Mouse (Mus musculus) cerebellum, postnatal 36 days (tissue): ENCODE measurements around the gene Kcnip2.
A peak's percentile ranks its signal among the peaks of the same experiment; 100 is the strongest.
"Not testable (repeated sequence)": the region's sequence is repeated elsewhere in the genome, so short reads cannot be mapped to it uniquely, and the experiment has no call there.

Source experiments
- DNase-seq, 2 experiments: peaks; one replicate each; pipeline ENCODE4 v3.0.0; 2021 to 2022; ENCODE audit warnings: mixed read lengths in 2 of 2

Kcnip2 gene

DNA sequence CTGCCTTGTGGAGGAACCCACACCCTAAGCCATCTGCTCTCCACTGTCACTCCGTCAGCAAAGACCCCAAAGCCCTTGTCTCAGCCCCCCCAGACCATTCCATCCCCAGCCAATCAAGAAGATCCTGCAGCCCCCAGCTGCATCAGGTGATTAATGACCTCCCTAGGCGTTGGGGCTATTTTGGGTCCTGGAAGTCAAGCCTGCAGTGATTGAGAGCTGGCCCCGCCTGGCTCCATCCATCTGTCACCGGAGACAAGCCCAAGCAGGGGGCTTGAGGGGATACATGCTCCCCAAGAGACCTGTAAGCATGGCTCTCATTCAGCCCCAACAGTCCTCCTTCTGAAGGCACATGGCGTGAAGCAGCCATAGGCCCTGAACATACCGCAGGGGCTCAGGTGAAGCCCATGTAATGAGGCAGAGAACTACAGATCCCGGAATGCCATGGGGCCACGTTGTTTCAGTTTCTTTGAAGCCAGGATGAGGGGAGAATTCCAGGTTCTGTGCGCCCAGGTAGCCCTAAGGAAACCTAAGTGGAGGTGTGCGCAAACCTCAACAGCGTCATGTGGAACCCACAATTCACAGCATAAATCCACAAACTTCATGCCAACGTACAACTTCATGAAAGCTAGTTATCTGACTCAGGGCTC is 4.7 kb downstream of the Kcnip2 start:
- DNase-seq: no peak

DNA sequence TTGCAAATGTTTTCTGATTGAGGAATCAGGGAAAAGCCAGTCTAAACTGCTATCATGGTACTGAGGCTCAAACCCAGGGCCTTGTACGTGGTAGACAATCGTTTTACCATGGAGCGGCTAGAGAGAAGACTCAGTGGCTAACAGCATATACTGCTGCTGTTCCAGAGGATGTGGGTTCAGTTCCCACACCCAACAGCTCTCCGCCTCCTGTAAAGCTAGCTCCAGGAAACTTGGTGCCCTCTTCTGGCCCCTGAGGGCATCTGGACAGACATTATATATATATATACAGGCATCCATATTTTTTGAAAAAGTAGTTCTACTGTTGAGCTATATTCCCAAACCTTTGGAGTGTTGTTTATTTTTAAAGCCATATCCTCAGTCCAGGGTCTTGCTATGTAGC is 8.1 kb downstream of the Kcnip2 start:
- DNase-seq: no peak

DNA sequence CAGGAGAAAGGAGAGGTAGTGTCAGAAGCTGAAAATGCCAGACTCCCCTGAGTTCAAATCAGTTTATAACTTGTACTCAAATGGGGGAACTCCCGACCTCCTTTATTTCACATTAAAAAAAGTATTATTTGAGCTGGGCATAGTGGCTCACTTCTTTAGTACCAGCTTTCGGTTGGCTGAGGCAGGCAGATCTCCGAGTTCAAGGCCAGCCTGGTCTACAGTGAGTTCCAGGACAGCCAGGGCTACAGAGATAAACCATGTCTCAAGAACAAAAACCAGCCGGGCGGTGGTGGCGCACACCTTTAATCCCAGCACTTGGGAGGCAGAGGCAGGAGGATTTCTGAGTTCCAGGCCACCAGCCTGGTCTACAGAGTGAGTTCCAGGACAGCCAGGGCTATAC is 10.0 kb downstream of the Kcnip2 start:
- not testable (repeated sequence) for DNase-seq

DNA sequence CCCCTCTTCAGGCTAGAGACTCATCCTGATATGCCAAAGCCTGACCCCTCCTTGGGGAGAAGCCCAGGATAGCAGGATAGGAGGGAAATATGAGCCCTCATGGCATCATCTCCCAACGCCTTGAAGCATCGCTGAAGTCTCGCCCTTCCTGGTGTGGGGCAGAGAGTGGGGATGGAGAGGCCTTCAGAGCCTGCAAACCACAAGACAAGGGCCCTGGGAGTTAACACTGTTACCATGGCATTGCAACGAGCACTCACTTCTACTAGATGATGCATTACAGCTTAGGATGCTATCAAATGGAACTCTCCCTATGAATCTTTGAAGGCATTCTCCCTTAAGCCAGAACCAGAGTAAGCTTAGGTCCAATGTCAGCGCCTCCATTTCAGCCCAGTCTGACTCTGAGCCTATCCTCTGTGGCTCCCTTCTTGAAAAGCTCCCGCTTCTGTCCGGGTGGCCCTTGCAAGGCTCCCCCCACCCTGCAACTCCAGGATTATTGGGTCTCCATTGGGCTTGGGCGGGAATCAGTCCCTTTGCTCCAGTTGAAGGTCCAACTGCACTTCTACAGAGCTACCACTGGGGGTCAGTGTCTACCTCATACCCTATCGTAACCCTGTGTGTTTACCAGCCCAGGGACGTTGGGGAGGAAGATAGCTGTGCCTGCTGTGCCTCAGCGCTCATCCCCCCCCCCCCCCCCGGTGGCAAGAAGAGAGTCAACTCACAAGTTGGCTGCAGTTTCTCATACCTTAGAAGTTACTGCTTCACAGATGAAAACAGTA is 11.1 kb downstream of the Kcnip2 start:
- peak; percentile 30 to 41 for DNase-seq

DNA sequence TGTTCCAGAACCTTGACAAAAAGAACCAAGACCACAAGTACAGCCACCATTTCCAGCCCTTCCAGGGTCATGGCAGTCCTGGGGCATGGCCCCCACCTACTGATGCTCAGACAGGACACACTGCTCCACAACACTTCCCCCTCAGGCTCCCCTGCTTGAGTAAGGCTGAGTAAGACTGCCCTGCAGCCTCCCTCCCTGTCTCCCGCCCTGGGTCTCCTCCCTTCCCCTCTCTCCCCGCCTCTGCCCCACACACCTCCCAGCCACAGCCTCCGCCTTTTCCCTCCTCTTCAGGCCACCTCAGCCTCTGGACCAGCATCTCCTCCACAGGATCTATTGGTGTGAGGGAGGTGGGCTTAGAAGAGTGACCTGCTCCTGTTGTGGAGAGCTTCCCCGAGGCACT is 12.5 kb downstream of the Kcnip2 start:
- DNase-seq: no peak

DNA sequence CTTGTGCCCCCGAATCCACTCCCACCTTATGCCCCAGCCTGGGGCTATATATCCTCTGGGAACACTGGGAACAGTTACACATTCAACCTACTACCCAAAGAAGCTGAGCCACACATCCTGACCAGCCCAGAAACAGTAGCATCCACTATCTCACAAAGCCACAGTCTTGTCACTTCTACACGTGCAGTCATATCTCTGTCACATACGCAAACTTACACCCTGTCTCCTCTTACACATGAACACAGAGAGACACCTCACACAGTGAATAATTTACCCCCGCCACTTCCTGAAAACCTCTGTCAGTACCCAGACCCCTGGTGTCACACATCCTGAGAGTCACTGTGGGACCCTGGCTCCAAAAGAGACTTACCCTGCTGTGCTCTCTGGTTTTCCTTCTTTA is 13.2 kb downstream of the Kcnip2 start:
- no peak for DNase-seq

DNA sequence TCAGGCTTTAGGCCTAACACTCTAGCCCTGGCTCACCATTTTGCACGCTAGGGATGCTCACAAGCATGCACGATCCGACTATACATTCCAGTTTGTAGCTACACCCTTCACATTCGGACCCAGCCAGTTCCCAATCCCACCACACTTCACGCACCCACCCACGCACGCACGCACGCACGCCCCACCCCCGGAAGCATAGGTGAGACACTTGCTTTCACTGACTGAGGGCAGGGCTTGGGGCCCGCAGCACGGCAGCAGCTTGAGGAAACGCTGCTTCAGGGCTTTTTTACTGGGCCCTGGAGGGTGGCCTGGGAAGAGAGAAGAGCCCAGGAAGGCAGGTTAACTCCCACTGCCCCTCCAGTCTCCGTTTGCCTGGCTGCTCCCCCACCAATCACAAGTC is 19.0 kb downstream of the Kcnip2 start:
- DNase-seq: no peak

DNA sequence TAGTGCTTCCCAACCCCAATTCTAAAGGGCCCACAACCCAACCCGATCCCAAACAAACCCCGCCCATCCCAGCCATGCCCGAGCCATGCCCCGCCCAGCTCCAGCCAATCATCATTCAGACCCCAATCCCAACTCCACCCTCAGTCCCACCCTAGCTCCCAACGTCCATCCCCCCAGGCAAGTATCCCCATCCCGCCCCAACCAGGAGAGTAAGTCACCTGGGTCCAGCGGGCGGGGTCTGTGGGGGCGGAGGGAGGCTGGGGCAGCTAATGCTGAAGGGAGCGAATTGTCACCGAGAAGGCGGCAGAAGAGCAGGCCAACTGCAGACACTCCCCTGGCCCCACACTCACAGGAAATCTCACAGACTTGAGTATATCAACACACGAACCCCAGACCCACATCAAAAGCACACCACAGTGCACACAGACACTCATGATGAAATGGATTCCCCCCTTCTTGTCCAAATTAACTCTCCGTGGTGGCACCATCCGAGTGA is 19.8 kb downstream of the Kcnip2 start:
- DNase-seq: no peak

DNA sequence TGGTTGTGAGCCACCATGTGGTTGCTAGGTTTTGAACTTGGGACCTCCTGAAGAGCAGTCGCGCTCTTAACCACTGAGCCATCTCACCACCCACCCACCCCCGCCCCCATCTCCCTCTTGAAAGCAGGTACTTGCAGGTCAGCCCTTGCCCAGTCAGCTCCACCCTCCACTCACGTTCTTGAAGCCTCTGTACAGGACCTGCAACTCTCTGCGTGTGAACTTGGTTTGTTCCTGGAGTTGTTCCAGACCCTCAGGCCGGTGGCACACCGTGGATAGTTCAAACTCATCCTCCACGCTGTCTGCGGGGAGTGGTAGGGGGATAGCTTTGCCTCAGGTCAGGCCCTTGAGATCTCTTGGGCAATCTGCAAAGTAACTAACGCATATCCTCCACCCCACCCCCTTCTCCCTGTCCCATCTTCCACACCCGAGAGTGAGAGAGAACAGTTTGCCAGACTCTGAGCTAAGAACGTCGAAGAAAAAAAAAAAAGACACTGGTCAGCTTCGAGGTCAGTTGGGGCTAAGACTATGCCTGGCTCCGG is 20.4 kb downstream of the Kcnip2 start:
- DNase-seq: no peak

DNA sequence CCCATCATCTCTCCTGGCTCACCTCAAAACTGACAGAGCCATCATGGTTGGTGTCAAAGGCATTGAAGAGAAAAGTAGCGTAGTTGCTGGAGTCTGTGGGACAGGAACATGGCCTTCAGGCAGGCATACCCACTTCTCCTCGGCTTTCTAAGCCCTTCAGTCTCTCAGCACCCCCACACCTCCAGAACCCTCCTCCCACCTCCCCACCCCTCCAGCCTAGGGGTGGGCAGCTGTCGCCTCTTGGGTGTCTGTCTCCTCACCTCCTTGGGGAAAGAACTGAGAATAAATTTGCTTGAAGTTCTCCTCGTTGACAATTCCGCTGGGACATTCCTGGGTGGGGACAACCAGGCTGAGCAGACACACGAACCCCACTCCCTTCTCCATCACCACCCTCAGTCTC is 21.1 kb downstream of the Kcnip2 start:
- no peak for DNase-seq

DNA sequence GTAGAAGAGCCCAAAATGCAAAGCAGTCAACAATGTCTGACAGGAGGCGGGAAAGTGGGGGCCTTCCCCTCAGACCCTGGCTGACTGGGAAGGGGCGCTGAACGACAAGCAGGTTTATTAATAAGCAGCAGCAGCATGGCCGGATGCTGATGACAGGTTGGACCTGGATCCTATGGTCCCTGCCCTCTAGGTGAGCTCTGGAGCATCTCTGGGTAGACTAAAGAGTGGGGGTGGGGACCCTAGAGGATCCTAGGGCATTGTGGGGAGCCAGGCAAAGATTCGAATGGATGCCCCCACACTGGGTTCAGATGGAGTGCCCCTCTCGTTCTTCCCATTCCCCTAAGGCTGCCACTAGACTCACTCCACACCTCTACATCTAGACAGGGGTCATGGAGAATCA is 23.5 kb downstream of the Kcnip2 start:
- DNase-seq: no peak

DNA sequence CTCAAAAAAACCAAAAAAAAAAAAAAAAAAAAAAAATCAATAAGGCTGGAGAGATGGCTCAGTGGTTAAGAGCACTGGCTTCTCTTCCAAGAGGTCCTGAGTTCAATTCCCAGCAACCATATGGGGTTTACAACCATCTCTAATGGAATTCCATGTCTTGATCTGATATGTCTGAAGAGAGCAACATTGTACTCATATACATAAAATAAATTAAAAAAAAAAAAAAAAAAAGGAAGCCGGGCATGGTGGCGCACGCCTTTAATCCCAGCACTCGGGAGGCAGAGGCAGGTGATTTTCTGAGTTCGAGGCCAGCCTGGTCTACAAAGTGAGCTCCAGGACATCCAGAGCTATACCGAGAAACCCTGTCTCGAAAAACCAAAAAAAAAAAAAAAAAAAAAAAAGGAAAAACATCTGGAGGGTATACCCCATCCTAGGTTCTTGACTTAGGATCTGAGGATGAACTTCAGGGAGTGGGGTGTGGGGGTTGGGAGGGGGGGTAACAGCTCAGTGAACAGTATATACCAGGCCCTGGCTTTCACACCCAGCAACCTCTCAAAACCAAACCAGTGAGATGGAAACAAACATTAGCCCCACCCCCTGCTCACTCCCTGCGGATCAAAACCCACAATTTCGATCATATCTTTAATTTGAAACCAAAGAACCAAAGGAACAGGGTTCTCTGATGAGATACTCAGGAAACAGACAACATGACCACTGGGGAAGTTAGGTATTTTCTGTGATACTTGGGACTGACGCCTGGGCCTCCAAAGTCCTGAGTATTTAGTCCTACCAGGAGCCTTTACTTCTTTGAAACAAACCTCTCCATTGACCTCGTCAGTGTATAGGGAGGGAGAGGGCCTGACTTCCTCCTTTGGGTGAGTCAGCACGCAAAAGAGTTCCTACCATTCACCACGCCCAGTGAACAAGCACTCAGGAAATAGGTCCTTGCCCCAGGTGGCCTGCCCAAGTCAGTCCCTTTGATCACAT is 25.7 kb downstream of the Kcnip2 start:
- DNase-seq: no peak

DNA sequence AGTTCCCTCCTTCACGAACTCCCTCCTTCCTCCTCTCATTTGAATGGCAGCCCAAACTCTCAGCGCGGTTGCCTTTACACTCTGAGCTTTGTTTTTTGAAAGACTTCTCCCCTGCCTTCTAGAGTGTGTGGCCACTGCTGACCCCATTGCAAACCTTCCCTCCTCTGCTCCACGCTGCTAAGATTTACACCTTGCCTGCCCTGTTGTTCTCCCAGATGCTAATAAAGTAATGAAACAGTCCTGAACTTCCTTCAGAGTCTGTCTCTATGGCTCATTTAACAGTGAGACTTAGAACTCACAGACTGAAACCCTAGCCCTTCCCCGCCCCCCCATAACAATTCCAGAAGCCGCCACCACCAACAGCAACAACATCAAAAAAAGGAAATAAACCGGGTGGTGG is 26.5 kb downstream of the Kcnip2 start:
- no peak for DNase-seq

DNA sequence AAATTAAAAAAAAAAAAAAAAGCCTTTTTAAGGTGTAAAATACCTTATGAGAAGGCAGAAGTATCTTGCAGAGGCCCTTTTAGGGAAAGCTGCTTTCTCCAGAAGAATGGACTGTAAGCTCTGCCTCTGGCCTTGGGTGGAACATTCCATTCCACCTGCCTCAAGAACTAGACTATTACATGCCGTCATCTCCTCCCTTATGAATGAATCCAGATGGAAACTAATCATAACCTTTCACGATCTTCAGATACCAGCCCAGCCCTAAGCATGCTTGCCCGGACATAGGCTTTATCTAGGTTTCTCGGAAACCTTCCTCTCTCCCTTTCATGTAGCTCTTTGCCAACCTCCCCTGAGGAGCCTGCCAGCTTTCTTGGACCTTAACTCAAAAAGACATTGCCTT is 27.5 kb downstream of the Kcnip2 start:
- no peak for DNase-seq

DNA sequence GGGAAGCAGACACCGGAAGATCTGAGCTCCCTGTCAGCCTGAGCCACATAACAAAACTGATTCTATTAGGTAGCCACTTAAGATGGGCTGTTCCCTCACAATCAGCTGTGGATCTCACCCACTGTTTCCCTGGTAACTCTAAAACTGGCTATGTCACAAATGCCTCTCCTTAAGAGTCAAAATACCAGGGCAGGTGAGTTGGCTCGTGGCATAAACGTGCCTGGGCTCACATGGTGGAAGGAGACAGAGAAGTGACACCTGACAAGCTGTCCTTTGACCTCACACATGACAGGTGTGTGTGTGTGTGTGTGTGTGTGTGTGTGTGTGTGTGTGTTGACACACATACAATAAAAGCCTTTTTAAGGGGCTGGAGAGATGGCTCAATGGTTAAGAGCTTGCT is 28.4 kb downstream of the Kcnip2 start:
- DNase-seq: no peak

DNA sequence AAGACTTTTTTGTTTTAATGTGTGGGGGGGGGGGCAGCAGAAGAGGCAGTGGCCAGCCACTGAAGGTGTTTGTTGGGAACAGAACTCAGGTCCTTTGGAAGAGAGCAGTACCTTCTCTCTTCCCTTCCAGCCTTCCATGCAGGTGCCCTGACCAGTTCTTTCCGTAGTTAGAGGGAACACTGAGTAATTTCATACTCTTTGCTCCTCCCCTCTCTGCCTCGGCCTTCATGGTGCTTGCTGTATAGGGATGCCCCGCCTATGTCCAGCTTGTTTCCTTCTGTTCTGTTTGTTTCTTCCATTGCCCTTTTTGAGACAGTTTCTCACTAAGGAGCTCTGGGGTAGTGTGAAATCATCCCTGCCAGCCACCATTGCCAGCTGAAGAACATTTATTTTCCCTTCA is 30.4 kb downstream of the Kcnip2 start:
- DNase-seq: no peak

DNA sequence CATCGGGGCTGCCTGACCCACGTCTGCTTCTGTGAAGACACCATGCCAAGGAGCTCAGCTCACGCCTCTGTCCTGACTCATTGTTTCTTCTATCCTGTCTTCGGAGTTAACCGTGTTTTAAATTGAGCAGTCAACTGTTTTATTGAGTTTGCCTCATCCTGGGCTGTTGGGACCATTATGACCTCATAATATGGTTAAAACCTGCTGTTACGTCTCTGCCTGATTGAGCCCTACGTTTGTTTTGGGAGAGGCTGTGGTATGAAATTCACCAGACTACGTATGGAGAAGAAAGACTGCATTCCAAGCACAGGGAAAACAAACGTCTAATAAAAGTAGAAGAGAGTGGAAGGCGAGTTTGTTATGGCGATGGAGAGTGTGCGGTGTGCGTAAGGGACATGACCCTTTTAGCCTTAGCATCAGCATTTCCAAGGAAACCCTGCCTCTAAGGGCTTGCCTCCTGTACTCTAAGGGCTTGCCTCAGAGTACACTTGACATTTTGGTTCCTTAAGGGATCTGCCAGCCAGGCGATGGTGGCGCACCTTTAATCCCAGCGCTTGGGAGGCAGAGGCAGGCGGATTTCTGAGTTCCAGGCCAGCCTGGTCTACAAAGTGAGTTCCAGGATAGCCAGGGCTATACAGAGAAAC is 31.8 kb downstream of the Kcnip2 start:
- no peak for DNase-seq

DNA sequence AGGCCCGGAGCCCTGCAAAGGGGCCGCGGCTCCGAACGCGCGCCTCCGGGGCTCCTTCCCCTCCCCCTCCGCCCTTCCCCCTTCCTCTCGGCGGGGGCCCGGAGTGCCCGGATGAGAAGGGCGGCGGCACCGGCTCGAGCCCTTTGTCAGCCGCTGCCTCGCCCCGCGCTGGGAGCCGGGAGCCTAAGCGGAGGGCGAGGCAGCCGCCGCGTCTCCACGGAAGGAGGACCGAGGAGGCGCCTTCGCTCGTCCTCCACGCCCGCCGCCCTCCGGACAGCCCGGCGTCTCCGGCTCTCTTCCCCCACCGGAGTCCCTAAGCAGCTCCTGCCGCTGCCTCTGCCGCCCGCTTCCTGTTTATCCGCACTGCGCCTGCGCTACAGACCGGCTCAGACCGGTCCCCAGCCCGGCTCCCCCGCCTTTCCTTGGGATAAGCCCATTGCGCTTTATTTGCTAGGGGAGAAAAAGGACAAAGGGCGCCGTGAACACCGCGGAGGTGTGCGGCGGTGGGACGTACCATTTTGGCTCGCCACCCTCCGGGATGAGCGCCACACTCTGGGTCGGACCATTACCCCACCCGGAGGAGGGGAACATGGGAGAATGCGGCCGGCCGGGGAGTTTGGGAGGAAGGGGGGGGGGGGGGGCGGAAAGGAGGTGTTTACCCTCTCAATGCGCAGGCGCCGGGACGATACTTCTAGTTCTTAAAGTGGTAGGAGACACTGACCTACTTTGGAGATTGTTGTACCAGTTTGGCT is 32.5 kb downstream of the Kcnip2 start, which contains the start of gene Mgea5:
Mgea5 (minus strand) TSS at position 657 of the 752 bp plus-strand sequence.
- peak; percentile 98 to 99 for DNase-seq

DNA sequence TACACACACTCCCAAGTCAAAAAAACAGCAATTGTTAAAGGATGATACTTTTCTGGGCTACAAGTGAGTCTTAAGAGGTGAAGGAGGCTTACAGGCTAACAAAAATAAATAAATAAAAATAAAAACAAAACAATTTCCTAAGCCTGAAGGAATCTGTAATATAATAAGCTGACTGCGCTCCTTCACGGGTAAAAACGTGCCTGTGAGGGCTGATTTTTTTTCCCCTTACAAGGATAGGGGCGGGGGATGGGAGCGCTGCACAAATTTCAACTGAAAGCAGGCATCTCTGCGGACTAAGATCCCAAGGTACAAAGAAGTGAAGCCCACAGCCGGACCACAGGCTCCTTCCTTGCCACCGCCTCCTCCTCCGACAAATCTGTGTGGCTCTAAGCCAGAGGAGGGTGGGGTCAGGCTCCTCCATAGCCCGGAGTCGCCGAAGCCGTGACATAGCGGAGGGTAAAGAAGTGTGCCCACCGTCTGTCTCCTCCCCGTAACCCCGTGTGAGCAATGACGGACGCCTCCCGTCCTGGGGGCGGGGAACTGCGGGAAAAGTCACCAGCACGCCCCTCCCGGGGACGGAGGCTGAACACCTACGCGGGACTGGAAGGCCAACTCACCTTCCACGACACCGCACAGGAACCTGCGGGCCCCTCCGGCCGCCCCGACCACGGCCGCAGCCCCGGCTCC is 33.4 kb downstream of the Kcnip2 start:
- DNase-seq: peak; percentile 62 to 66

DNA sequence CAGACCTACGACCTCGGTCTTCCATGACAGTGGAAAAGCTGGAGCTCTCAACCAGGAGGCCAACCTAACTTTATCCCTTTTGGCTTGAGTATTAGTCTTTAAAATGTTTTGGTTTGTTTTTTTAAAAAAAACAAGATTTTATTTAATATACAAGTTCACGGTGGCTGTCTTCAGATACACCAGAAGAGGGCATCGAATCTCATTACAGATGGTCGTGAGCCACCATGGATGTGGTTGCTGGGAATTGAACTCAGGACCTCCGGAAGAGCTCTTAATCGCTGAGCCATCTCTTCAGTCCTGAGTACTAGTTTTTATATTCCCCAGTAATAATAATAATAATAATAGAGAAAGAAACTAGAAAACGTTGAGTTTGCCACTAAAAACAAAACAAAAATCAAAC is 34.2 kb downstream of the Kcnip2 start:
- DNase-seq: no peak

DNA sequence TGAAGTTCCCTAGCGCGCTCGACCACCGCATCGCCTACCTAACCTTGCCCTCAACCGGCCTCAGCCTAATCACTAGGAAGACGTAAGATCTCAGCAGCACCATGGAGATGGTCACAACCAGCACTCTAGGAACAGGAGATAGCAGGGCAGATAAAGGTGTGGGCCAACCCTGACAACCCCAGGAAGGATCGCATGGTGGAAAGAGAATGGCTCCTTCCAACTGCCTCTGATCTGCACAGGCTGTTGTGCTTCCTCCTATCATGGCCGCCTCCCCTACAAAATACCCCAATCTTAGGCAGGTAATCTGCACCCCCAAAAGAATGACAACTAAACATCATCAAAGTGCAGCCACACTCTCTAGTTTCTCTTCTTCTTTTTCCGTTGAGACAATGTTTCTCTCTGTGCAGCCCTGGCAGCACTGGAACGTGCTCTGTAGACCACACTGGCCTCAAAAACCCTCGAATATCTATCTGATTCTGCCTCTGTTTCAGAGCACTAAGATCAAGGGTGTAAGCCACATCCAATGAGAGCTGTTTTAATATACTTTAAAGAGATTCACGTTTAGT is 35.4 kb downstream of the Kcnip2 start:
- DNase-seq: no peak
